Mouse (Mus musculus) embryo, embryonic 10.5 days (tissue): Measurements from ENCODE around the gene Rsph1.
"Not testable (repeated sequence)": the region's sequence is repeated elsewhere in the genome, so short reads cannot be mapped to it uniquely, and the experiment has no call there.

Experiments used
- DNase-seq: peaks from one replicate; pipeline ENCODE4 v3.0.0-alpha.2; 2015; ENCODE audit warnings: low spot score

The Rsph1 gene

DNA sequence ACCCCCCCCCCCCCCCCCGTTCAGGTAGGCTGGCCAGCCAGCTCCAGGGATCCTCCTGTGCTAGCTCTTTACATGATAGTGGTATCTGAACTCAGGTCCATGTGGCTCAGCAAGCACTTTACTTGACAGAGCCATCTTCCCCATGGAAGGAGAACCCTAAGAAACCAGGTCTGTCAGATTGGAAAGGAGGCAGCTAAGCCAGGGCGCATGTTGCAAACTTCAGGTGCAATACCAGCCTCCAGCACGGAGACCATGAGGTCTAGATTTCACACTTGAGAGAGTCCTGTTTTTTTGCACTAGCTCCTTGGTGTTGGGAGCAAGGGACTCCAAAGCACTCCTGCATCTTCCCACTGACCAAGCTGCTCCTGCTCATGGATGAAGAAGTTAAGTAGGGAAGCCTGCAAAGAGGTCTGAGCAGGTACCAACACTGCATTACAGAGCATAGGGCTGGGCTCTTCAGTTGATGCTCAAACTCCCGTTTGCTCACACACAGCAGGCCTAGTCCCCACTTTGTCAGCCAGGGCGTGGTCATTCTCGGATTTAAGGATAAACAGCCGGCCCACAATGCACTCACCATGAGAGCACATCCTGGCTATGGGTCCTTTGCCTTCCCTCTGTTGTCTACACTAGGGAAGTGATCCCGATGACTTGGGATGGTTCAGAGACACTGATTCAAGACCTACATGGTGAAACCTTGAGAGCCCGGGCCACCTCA, 819 bp downstream of the Rsph1 start:
- no peak for DNase-seq

DNA sequence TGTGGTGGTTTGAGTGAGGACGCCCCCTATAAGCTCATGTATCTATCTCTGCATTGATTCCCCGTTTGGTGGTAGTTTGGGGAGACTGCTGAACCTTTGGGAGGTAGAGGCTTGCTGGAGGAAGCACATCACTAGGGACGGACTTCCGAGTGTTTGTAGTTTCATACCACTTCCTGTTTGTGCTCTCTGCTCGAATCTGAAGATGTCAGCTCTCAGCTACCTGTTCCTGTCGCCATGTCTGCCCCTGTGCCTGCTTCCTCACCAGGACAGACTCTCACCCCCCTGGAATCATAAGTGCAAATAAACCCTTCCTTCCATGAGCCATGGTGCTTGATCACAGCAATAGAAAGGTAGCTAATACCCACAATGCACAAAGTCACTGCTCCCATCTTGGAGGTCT, 2.0 kb downstream of the Rsph1 start:
- DNase-seq: no peak

DNA sequence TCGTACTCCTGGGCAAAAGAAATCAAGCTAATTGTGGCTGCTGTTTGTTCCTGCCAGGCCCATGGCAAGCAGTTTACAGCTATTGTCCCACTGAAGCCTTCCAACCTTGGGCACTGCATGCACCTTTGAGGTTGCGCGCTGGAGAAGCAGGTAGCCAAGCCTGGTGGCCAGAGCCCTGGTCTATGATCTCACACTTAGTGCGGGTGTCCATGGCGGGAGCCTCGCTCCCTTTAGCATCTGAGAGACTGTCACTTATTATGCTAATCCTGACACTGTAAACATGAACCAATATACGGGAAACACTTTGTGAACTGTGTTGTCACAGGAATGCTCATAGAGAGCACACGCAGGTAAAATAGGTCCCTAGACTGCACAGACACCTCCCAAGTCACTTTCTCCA, 3.6 kb downstream of the Rsph1 start:
- no peak for DNase-seq

DNA sequence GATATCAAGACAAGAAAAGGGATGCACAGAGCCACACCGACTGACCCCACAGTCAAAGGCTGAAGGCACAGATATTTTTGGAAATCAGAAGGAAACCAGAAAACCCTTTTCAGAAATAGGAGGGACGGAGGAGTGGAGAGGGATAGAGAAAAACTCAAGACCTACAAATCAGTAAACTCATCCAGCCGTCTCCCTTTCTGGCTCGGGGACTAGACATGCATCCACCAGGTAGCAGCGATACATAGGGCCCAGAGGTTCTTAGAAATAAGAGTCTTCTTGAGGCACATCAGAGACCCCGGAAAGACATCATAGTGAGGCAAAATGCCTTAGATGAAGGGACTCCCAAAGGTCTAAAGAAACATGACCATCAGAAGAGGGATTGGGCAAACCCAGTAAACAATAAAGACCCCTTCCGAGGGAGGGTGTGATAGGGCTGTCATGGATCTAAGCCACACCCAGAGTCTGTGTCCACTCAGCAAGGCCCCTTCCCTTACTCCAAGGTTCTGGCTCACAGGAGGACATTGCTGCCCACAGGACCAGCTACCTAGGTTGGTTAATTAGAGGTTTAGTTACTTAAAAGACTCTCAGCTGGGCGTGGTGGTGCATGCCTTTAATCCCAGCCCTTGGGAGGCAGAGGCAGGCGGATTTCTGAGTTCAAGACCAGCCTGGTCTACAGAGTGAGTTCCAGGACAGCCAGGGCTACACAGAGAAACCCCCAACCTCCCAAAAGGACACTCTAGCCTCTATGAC, 4.6 kb downstream of the Rsph1 start:
- no peak for DNase-seq

DNA sequence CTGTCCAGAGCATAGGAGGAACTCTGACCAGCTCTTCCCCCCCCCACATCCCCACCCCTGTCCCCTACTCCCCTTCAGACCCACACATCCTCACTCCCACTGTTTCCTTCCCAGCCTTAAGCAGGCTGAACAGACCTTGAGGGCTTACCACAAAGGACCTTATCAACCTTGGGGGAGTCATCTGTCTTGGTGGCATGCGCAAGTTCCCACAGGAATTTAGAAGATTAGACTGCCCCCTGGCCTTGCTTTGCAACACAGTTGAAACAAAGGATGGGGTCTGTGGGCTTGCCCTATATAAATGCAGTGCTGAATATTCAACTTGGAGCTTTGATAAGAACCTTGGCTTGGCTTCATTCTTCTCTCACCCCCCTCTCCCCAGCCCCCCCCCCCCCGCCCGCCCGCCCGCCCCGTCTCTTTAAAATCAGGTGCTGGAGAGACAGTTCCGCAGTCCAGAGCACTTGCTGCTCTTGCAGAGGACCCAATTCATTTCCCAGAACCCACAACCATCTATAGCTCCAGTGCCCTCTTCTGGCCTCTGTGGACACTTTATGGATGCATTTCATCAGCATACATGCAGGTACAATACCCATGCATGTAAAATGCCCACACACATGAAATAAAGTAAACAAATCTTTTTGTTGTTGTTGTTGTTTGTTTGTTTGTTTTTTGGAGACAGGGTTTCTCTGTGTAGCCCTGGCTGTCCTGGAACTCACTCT, 5.9 kb downstream of the Rsph1 start:
- DNase-seq: no peak

DNA sequence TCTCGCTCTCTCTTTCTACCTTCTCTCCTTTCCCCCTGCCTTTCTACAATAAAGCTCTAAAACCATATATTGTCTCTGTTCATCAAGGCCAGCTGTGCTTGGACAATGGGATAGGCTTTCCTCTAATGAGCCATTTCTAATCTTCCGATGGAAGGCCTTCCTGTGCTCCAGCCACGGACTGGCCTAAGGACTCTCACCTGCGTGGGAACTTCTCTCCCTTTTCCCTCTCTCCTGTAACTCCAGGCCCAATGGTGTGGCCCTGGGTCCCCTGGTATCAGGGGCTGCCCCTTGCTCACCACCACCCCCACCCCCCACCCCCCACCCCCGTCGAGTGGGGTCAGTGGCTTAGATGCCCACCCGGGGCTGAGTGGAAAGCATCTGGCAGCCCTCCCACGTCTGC, 6.4 kb downstream of the Rsph1 start:
- not testable (repeated sequence) for DNase-seq

DNA sequence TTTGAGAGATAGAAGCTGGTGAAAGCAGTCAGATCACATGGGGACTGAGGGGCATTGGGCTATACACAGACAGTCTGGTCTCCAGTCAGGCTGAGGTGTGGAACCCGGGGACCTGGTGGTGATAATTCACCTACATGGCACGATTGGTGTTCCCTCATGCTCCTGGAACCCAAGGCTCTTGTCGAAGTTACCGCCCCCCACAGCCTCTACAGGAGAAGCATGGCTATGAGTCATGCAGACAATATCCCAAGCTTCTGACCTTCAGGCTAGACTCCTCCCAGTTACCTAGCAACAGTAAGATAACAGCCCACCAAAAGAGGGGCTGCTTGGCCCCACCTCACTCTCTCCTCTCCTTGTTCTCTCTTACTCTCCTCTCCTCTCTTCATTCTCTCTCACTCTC, 6.9 kb downstream of the Rsph1 start:
- DNase-seq: no peak

DNA sequence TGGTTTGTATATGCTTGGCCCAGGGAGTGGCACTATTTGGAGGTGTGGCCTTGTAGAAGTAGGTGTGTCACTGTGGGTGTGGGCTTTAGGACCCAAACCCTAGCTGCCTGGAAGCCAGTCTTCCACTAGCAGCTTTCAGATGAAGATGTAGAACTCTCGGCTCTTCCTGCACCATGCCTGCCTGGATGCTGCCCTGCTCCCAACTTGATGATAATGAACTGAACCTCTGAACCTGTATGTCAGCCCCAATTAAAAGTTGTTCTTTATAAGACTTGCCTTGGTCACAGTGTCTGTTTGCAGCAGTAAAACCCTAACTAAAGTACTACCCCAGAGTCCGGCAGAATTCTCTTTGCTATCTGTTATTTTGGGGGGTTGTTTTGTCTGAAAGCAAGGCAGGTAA, 7.4 kb downstream of the Rsph1 start:
- DNase-seq: no peak

DNA sequence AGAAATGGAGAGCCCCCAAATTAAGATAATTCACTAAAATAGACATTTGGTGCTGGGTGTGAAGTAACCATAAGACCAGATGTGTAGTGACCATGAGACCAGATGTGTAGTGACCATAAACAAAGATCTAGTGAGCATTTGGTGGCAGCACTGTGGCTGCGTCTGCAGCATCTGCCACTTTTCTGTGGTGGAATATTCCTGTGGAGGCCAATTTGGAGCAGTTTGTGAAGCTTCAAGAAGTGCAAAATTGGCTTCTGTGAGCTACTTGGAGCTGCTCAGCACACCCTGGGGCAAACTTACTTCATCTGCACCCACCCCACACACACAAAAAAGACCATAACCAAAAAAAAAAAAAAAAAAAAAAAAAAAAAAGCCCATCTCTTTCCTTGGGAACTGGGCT, 9.2 kb downstream of the Rsph1 start:
- DNase-seq: no peak

DNA sequence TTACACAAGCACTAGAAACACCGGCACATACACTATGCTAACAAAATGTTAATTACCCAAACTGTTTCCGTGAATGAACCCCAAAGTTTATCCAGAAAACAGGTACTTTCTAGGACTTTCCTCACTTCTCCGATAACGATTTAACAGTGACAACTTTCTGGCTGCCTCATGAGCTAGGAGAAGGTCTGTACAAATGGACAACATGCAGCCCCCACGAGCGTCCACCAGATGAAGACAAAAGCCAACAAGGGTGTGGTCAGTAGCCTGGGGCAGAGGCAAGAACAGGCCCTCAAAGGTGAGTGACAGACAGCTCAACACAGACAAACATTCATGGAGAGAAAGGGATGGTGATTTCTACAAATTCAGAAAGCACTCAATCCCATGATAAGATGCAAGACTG, 9.6 kb downstream of the Rsph1 start:
- no peak for DNase-seq

DNA sequence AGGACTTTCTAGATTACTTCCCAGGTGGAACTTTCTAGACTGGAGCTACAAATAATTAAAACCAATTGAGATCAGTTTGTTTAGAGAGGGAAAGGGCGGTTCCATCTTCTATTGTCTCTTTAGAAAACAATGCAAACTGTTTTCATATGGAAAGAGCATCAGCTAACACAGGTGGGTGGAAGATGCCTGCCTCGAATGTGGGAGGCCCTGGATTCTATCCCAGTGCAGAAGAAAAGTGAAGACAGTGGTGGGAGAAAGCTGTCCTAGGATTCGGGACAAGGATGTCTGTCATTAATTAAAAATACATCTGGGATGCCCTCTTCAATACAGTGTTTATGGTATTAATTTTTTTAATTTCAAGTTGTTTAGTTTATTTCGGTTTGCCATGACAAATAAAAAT, 10.0 kb downstream of the Rsph1 start:
- DNase-seq: no peak

DNA sequence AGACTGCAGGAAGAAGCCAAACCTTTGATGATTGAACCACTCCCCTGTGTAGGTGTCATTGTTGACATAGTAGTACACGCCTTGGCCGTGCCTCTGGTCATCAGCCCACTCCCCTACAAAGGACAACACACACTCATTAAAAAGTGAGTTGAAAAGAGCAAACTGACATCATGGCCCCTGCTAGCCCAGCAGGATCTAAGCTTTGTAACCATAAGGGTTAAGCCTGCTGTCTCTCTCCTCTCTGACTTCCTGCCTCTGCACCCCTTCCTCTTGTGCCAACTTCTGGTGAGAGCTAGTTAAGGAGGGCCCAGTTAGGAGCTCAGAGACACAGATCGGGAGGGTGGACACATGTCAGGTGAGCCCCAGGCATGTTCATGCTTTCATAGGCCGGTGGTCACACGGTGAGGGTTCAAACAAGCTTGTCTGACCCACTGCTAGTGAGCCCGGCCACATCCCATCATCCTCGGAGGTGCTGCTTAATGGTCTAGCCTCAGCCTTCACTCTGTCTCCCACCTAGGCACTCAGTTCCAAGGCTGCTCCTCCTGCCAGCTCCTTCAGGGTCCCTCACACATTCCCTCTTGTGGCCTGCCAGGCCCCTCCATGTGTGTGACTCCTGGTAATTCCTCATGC, 10.7 kb downstream of the Rsph1 start:
- DNase-seq: no peak

DNA sequence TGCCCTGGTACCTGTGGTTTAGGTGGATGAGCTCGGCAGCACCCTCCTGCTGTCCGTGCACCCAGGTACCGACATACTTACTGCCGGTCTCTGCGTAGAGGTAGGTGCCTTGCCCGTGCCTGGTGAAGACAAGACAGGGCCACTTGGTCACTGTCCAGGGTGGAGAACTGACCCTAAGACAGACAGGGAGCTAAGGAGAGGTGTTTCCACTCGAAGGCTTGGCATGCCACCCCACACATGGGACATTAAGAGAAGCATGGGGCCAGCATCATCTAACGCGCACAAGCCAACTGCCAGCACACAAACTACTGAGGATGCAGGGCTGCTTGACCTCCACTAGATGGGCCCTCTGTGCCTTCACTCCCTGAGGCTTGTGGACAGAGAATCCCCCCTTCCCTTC, 11.4 kb downstream of the Rsph1 start:
- no peak for DNase-seq

DNA sequence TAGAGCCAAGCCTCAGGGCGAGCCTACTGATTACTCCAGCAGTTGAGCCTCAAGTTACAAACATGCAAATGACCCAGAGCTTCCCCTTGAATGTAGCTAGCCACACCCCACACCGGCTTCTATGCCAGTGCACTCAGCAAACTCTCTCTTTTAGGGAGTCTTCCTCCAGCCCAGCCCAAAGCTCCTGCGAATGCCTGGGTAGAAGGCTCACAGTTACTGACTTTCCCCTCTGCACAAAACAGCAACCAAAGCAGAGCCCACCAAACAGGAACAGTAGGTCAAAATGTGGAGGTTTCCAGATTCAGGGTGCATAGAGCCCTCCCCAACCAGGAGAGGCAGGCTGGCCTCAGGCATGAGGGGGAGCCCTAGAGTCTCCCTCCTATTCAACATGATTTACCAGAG, 12.0 kb downstream of the Rsph1 start:
- DNase-seq: peak; percentile 38

DNA sequence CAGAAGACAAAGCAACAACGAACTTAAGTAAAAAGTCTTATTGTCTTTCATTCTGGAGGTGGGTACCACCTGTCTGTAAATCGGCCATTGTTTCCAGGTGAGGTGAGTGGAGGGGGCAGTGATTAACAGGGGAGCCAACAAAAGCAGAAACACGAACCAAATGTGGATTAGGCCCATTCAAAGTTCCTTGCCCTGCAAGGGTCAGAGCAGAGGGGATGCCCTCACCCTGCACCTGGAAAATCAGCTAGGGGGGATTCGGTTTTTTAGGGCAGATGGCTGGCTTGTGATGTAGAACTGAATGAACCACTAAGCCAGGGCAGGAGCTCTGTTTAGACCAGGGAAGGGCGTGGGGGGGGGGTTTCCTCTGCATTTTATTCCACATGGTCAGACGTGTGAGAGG, 12.8 kb downstream of the Rsph1 start:
- no peak for DNase-seq

DNA sequence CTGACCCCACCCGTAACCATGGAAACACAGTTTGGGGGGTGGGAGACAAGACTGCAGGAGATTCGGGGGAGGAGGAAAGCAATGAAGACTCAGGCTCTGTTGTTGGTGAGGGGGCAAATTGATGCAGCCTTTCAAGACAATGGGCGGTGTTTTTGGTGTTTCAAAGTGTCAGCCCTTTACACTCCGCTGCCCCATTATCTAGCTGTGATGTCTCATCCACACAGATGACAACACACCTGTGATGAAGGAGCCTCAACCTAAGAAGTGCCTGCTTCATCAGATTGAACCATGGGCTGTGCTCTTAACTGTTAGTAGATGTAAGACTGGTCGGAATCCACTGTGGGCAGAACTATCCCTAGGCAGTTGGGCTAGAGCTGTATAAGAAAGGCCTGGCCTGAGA, 13.4 kb downstream of the Rsph1 start:
- no peak for DNase-seq

DNA sequence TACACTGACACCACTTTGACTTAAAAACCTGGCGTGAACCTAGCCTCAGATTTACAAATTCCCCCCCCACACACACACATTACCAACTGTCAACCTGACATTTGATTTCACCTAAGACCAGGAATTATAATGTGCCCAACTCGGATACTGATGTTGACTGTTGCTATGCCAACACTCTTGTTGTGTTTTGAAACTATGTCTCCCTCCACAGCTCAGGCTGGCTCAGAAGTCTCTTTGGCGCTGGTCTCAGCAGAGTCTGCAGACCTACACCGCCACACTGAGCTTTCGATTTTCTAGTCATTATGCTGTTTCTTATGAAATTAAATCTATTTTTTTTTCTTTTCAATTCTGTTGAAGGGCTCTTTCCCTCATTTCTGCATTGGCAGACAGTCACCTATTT, 14.5 kb downstream of the Rsph1 start:
- DNase-seq: peak; percentile 38

DNA sequence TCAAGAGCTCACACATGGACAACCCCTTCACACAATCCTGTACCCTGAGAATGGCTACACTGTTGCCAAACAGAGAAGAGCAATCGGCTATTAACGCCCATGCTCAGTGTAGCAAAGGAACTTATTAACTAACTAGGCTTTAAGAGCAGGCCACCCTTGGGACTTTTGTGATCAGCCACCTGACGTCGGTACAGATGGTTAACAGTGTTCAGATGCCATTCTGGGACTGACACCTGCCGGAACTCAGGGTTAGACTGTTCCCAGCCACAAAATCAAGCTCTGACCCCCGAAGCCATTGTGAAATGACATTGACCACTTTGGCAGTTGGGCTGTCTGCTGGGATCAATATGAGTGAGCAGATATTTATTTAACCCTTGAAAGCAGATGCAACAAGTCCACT, 15.8 kb downstream of the Rsph1 start:
- DNase-seq: no peak

DNA sequence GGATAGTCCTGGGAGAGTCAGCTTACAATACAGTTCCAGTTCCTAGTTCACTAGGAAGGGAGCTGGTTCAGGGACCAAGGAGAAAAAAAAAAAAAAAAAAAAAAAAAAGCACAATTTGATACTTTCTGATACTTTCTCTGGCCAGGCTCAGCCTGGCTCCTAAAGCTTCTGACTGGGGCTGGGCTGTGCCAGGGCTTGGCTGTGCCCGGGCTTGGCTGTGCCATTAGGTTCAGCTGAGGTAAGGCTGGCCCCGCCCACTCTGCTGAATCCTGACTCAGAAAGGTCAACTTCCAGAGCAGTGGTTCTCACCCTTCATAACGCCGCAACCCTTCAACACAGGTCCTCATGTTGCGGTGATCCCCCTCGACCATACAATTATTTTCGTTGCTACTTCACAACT, 16.8 kb downstream of the Rsph1 start:
- no peak for DNase-seq

DNA sequence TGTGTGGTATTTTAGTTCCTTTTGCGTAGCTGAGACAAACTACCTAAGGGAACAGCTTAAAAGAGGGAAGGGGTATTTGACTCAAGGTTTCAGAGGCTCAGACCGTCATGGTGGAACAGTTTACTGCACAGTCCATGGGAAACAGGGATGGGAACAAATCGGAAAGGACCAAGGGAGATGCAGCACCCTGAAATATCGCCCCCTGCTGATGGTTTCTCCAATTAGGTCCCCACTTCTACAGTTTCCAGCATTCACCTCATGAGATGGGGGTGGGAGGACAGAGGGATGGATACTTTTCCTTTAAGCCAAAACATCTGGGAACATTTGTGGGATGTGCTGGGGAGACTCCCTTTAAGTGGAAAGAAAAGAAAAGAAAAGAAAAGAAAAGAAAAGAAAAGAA, 17.4 kb downstream of the Rsph1 start:
- no peak for DNase-seq

DNA sequence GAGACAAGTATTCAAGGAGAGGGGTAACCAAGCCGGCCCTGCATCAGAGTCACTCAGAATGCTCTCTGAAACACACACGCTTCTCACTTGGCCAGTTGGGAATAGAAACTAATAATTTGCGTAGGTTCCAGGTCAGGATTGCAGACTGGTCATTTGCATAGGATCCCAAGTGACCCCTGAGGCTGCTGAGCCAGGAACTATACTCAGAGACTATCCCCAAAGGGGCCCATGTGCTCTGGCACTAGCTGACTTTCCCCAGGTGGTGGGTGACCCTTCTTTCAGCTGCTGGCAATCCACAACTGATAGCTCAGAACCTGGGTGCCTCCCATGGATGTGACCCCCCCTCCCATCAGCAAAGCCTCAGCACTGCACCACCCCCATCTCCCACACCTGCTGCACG, 18.0 kb downstream of the Rsph1 start:
- DNase-seq: no peak

DNA sequence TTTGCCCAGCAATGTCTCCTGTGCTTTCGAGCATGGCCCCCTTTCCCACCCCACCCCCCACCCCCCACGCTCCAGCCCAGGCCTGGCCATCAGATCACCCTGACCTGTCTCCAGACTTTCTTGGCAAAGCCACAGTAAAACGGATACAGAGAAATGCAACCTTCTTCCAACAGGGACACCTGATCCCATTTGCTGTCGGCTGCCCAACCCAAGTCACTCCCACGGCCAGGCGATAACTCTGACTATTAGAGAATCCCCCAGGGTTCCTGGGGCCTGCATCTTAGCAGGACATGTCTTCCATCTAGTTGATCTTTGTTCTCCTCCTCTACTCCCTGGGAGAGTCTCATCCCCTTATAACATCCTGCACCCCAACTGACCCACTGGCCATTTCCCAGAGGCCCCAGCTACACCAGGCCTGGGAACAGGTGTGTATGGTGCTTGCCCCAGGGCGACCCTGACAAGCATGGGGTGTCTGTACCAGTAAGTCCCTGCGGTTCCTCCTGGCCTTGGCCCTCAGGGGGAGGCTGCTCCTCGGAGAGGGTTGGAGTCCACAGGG, 18.8 kb downstream of the Rsph1 start:
- no peak for DNase-seq

DNA sequence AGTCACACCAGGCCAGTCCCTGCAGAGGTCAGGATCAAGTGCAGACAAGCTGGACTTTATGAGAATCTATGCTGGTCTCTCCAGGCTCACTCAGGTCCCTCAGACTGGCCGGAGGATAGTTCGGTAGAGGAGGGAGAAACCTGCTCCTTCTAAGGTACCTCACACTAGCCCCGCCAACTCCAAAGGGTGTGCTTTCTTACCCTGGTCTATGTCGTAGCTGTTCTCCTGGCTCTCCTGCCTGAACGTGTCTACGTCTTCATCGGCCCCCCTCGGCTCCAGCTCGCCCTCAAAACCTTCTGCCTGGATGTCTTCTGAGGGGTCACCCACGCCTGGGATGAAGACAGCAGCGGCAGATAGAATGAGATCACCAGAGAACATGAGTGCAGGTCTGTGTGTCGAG, 19.3 kb downstream of the Rsph1 start:
- no peak for DNase-seq
